Mouse (Mus musculus): ENCODE data around the gene Uhmk1.

- TF ChIP-seq CTCF (IDR thresholded peaks at IDR 0.05; ENCODE audit: control insufficient read depth, insufficient read depth, insufficient read length) (no peak), MYOG (IDR thresholded peaks at IDR 0.05; ENCODE audit: control insufficient read depth, extremely low read depth, insufficient read length) (no peak), FOSL1 (IDR thresholded peaks at IDR 0.05; ENCODE audit: insufficient read depth, low read length, poor library complexity, severe bottlenecking) (no peak), MYOD1 (IDR thresholded peaks at IDR 0.05; ENCODE audit: control insufficient read depth, insufficient read length, low read depth) (no peak), MAX (IDR thresholded peaks at IDR 0.05) (no peak)
These were observed 32.5 kb downstream of the Uhmk1 start for GRCm38 (mm10) chr1:170182706-170183105.

All from C2C12 (cell line).